Mouse (Mus musculus) kidney, embryonic 16.5 days (tissue): ENCODE data around the gene Mpped2. TPM values are rescaled to one million over a fixed set of nuclear protein-coding genes. Genes with fewer than 3 reads are reported as not detected.

Source experiments
- ATAC-seq: fragments of 200-750 bp; cut with Nextera tagmentation; 2 replicates; pipeline ENCODE4 v1.8.0; 2017; ENCODE audit warnings: moderate TSS enrichment; ENCODE audit not compliant: low FRiP score, low TSS enrichment
- H3K27ac ChIP-seq: fragments of 300-500 bp; sonication (generic); 2 replicates; pipeline ENCODE4 v1.5.1; 2014; ENCODE audit warnings: low read length
- H3K27me3 ChIP-seq: fragments of 300-500 bp; sonication (generic); 2 replicates; pipeline ENCODE4 v1.6.1; 2014; ENCODE audit warnings: low read length, control low read depth, mixed read lengths; ENCODE audit not compliant: insufficient read depth
- H3K36me3 ChIP-seq: fragments of 300-500 bp; sonication (generic); 2 replicates; pipeline ENCODE4 v1.6.1; 2014; ENCODE audit warnings: low read length, control low read depth, mixed read lengths; ENCODE audit not compliant: insufficient read depth
- H3K4me1 ChIP-seq: fragments of 300-500 bp; sonication (generic); 2 replicates; pipeline ENCODE4 v1.6.1; 2014; ENCODE audit warnings: low read length, control low read depth, mixed read lengths; ENCODE audit not compliant: insufficient read depth
- H3K4me2 ChIP-seq: fragments of 300-500 bp; sonication (generic); replicated peaks from 2 replicates; pipeline ENCODE4 v1.6.1; 2014; ENCODE audit warnings: low read depth, low read length
- H3K4me3 ChIP-seq: fragments of 300-500 bp; sonication (generic); 2 replicates; pipeline ENCODE4 v1.5.1; 2014; ENCODE audit warnings: mild to moderate bottlenecking, low read length
- H3K9ac ChIP-seq: fragments of 300-500 bp; sonication (generic); replicated peaks from 2 replicates; pipeline ENCODE4 v1.6.1; 2014; ENCODE audit warnings: low read length
- H3K9me3 ChIP-seq: fragments of 300-500 bp; sonication (generic); 2 replicates; pipeline ENCODE4 v1.6.1; 2016; ENCODE audit warnings: low read length, control low read depth
- WGBS: fragments of 180-500 bp; shearing (Covaris S2); extraction: QIAGEN DNeasy Blood & Tissue Kit; methylation state at CpG from one replicate; pipeline ENCODE4 v1.1.7; 2014; 5-methylcytosine and 5-hydroxymethylcytosine counted together
- polyA plus RNA-seq: library from polyadenylated mRNA; unstranded; fragments of >200 nt; fragmentation: Nextera tagmentation; extraction: Ambion mirVana; gene quantifications from 2 replicates; pipeline ENCODE4 v1.2.1, GENCODE M21; 2015

The Mpped2 gene
- polyA plus RNA-seq, 1 experiment from 2014 or later: 28.6 TPM

- no peak overlapping the region for H3K4me3 ChIP-seq
- H3K4me2 ChIP-seq: peak overlapping the region; percentile 4; the same call in 1 of the 2 replicates
- 15% methylated on average over 12 of the region's 12 CpGs for WGBS
- H3K27me3 ChIP-seq: no peaks in the 10 kb centered on the region
- H3K9me3 ChIP-seq: no peaks in the 10 kb centered on the region
- H3K4me1 ChIP-seq: peaks cover 40% of the 10 kb centered on the region
- no peak overlapping the region for H3K9ac ChIP-seq
- H3K36me3 ChIP-seq: no peaks in the 10 kb centered on the region
- H3K27ac ChIP-seq: peak overlapping the region; percentile 45; the same call in 1 of the 2 replicates
- peak; percentile 69 for ATAC-seq
Observed at GRCm38 (mm10) chr2:106855623-106856350, 162.7 kb downstream of the Mpped2 start.

- Histone ChIP-seq H3K36me3 (no peaks in the 10 kb centered on the region), H3K27me3 (no peaks in the 10 kb centered on the region), H3K4me3 (no peak overlapping the region), H3K9ac (no peak overlapping the region), H3K4me2 (0 out of 2 replicates have a peak overlapping the region, but pooled peaks have one; percentile 4), H3K27ac (peak overlapping the region; percentile 5; the same call in 1 of the 2 replicates), H3K4me1 (peaks cover 46% of the 10 kb centered on the region), H3K9me3 (no peaks in the 10 kb centered on the region)
- peak; percentile 43; the same call in 1 of the 2 replicates for ATAC-seq
- WGBS: 25% methylated on average over 9 of the region's 9 CpGs
Observed at GRCm38 (mm10) chr2:106856361-106856961, 163.4 kb downstream of the Mpped2 start.

DNA sequence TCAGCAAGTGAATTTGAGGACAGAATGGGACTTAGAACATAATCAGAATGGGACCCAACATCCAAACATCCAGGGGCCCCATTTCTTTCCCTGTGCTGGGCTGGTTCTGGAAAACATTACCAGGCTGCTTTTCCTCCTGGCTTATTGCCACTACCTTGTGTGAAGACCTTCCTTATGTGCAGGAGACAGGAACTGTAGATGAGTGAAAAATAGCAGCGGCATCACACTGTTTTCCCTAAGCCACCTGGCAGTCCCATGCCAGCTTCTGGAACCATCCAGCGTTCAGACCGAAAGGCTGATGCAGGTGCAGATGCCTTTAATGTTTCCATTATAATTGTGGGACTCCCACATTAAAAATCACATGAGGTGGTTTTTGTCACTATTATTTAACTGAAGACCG is 164.2 kb downstream of the Mpped2 start:
- Histone ChIP-seq H3K36me3 (no peaks in the 10 kb centered on the region), H3K4me3 (no peak overlapping the region), H3K4me2 (no peak overlapping the region), H3K27ac (no peak overlapping the region), H3K27me3 (no peaks in the 10 kb centered on the region), H3K9ac (no peak overlapping the region), H3K4me1 (peaks cover 46% of the 10 kb centered on the region), H3K9me3 (no peaks in the 10 kb centered on the region)
- no peak for ATAC-seq
- WGBS: 74% methylated on average over 4 of the region's 4 CpGs

DNA sequence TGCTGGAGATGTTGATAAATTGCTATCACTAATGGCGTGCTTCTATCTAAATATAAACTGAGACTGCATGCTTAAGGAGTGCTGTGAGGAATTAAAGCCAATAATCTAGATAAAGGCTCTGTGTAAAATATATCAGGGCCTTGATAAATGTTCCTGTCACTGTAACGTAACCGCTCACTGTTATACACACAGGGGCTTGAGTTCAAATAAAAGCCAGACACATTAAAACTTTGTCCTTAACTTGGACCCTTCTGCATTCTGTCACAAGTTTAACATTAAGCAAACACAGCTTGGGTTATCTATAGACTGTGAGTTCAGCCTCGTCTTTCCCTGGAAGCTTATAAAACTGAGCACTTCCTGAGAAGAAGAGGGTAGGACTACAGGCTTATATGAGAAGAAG is 164.6 kb downstream of the Mpped2 start:
- no peaks in the 10 kb centered on the region for H3K9me3 ChIP-seq
- peak; percentile 28 for ATAC-seq
- 45% methylated on average over 4 of the region's 4 CpGs for WGBS
- no peaks in the 10 kb centered on the region for H3K27me3 ChIP-seq
- no peak overlapping the region for H3K4me2 ChIP-seq
- H3K27ac ChIP-seq: peak overlapping the region; percentile 50
- H3K36me3 ChIP-seq: no peaks in the 10 kb centered on the region
- peaks cover 47% of the 10 kb centered on the region for H3K4me1 ChIP-seq
- H3K9ac ChIP-seq: no peak overlapping the region
- no peak overlapping the region for H3K4me3 ChIP-seq

GRCm38 (mm10) chr2:106860856-106861679 is 168.0 kb downstream of the Mpped2 start:
- Histone ChIP-seq H3K36me3 (no peaks in the 10 kb centered on the region), H3K4me2 (no peak overlapping the region), H3K4me3 (no peak overlapping the region), H3K9ac (no peak overlapping the region), H3K27me3 (no peaks in the 10 kb centered on the region), H3K9me3 (no peaks in the 10 kb centered on the region), H3K27ac (no peak overlapping the region), H3K4me1 (peaks cover 59% of the 10 kb centered on the region)
- 70% methylated on average over 21 of the region's 21 CpGs for WGBS
- no peak for ATAC-seq

DNA sequence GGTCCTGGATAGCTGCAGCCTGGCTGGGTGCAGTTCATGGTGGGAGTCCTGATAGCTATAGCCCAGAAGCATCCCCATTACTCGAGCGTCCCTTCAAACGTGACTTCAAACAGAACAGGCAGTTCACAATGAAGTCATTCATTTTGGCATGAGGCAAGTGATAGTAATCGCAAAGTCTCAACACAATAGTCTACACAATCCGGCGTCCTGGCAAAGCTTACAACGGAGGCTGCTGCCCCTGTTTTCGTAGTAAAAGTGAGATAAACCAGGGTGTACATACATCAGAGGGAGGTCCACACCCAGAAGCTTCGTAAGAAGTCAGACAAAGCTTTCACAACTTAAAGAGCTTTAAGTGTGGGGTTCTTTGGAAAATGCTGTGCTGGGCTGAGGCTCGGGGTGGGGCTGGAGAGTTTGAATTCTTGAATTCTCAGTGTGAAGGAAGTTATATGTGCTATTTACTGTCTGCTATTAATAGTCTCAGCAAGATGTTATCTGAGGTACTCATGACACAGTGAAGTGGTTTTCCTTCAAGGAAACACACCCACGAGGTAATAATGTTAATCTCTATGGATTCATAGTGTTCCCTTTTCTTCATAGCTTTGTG is 170.1 kb downstream of the Mpped2 start:
- H3K4me2 ChIP-seq: no peak overlapping the region
- H3K4me3 ChIP-seq: no peak overlapping the region
- H3K9ac ChIP-seq: no peak overlapping the region
- H3K9me3 ChIP-seq: no peaks in the 10 kb centered on the region
- H3K27me3 ChIP-seq: no peaks in the 10 kb centered on the region
- peak overlapping the region; percentile 7; the same call in 1 of the 2 replicates for H3K27ac ChIP-seq
- H3K4me1 ChIP-seq: peaks cover 43% of the 10 kb centered on the region
- H3K36me3 ChIP-seq: no peaks in the 10 kb centered on the region
- 65% methylated on average over 11 of the region's 11 CpGs for WGBS
- ATAC-seq: no peak

- H3K9me3 ChIP-seq: no peaks in the 10 kb centered on the region
- H3K27me3 ChIP-seq: no peaks in the 10 kb centered on the region; the same call in 1 of the 2 replicates
- H3K4me2 ChIP-seq: no peak overlapping the region
- peak overlapping the region; percentile 37 for H3K27ac ChIP-seq
- peak; percentile 66 for ATAC-seq
- H3K36me3 ChIP-seq: no peaks in the 10 kb centered on the region
- H3K4me3 ChIP-seq: no peak overlapping the region
- 25% methylated on average over 7 of the region's 7 CpGs for WGBS
- no peak overlapping the region for H3K9ac ChIP-seq
- H3K4me1 ChIP-seq: peaks cover 40% of the 10 kb centered on the region
Observed at GRCm38 (mm10) chr2:106865148-106865786, 172.2 kb downstream of the Mpped2 start.

GRCm38 (mm10) chr2:106866303-106866702 is 173.2 kb downstream of the Mpped2 start:
- H3K4me1 ChIP-seq: peaks cover 33% of the 10 kb centered on the region
- no peak overlapping the region for H3K4me3 ChIP-seq
- WGBS: 49% methylated on average over 5 of the region's 5 CpGs
- H3K36me3 ChIP-seq: no peaks in the 10 kb centered on the region
- no peak overlapping the region for H3K9ac ChIP-seq
- ATAC-seq: peak; percentile 44; the same call in 1 of the 2 replicates
- peak overlapping the region; percentile 48; the same call in 1 of the 2 replicates for H3K27ac ChIP-seq
- H3K9me3 ChIP-seq: no peaks in the 10 kb centered on the region
- H3K4me2 ChIP-seq: no peak overlapping the region; the same call in 1 of the 2 replicates
- no peaks in the 10 kb centered on the region; the same call in 1 of the 2 replicates for H3K27me3 ChIP-seq

- Histone ChIP-seq H3K4me1 (peaks cover 12% of the 10 kb centered on the region), H3K27ac (no peak overlapping the region), H3K36me3 (no peaks in the 10 kb centered on the region), H3K27me3 (no peaks in the 10 kb centered on the region; the same call in 1 of the 2 replicates), H3K9ac (no peak overlapping the region), H3K4me3 (no peak overlapping the region), H3K9me3 (no peaks in the 10 kb centered on the region), H3K4me2 (no peak overlapping the region)
- WGBS: 87% methylated on average over 2 of the region's 2 CpGs
- no peak for ATAC-seq
Observed at GRCm38 (mm10) chr2:106870886-106871285, 177.8 kb downstream of the Mpped2 start.
